Mouse (Mus musculus) embryo, embryonic 10.5 days (tissue): ENCODE measurements around the gene Polr3h.

Experiments
- DNase-seq: peaks from one replicate; pipeline ENCODE4 v3.0.0-alpha.2; 2015; ENCODE audit warnings: low spot score

Polr3h gene

GRCm38 (mm10) chr15:81949476-81950131 lies 23.6 kb upstream of the Polr3h start:
- DNase-seq = no peak

GRCm38 (mm10) chr15:81949076-81949475 lies 23.0 kb upstream of the Polr3h start:
- no peak for DNase-seq

GRCm38 (mm10) chr15:81943176-81943749 lies 17.2 kb upstream of the Polr3h start:
- peak; percentile 89 for DNase-seq

- DNase-seq = no peak
Observed at GRCm38 (mm10) chr15:81941010-81941409, 15.0 kb upstream of the Polr3h start.

- no peak for DNase-seq
Observed at GRCm38 (mm10) chr15:81940219-81940618, 14.2 kb upstream of the Polr3h start.

- no peak for DNase-seq
Observed at GRCm38 (mm10) chr15:81939774-81940173, 13.7 kb upstream of the Polr3h start.

- no peak for DNase-seq
Observed at GRCm38 (mm10) chr15:81939157-81939715, 13.2 kb upstream of the Polr3h start.

- DNase-seq = peak; percentile 76
Observed at GRCm38 (mm10) chr15:81938246-81938645, 12.2 kb upstream of the Polr3h start.

GRCm38 (mm10) chr15:81937098-81937972 lies 11.3 kb upstream of the Polr3h start:
- DNase-seq = peak; percentile 37

- peak; percentile 76 for DNase-seq
Observed at GRCm38 (mm10) chr15:81936679-81937078, 10.6 kb upstream of the Polr3h start, which contains the start of gene Csdc2. TSS of gene Csdc2 (plus strand) at chr15:81936759.

- no peak for DNase-seq
Observed at GRCm38 (mm10) chr15:81935869-81936637, 10.0 kb upstream of the Polr3h start.

- DNase-seq = no peak
Observed at GRCm38 (mm10) chr15:81933986-81934385, 7.9 kb upstream of the Polr3h start.

GRCm38 (mm10) chr15:81932951-81933470 lies 7.0 kb upstream of the Polr3h start:
- DNase-seq = no peak

GRCm38 (mm10) chr15:81928277-81928676 lies 2.2 kb upstream of the Polr3h start:
- DNase-seq = no peak

- DNase-seq = no peak
Observed at GRCm38 (mm10) chr15:81927741-81928140, 1.7 kb upstream of the Polr3h start.

- no peak for DNase-seq
Observed at GRCm38 (mm10) chr15:81926446-81926822, 394 bp upstream of the Polr3h start.

- DNase-seq = no peak
Observed at GRCm38 (mm10) chr15:81924933-81925332, 1.1 kb downstream of the Polr3h start.

- no peak for DNase-seq
Observed at GRCm38 (mm10) chr15:81921255-81921654, 4.8 kb downstream of the Polr3h start.

GRCm38 (mm10) chr15:81920546-81921217 lies 5.4 kb downstream of the Polr3h start:
- DNase-seq = no peak

GRCm38 (mm10) chr15:81919062-81919461 lies 7.0 kb downstream of the Polr3h start:
- DNase-seq = no peak
